Mouse (Mus musculus) MEL (cell line): ENCODE measurements at regions not wholly inside any gene's neighbourhood (a gene's known extent, or its start where the extent isn't known, plus 50 kb on each side); places are given as distances from the start of the nearest gene placed in this dataset.

Experiments used
- CHD2 ChIP-seq: IDR thresholded peaks from 2 replicates; pipeline ENCODE4 v1.6.1; 2011; ENCODE audit warnings: low read length, improper control_type of control experiment
- CTCF ChIP-seq, 3 experiments: IDR thresholded peaks in 2 of 3; conservative IDR thresholded peaks in 1 of 3; 2 replicates each; pipeline ENCODE4 v1.5.1; 2011 to 2012; ENCODE audit warnings: low read length in 3 of 3, low read depth in 2 of 3, mild to moderate bottlenecking in 2 of 3, improper control_type of control experiment in 1 of 3, inconsistent platforms in 1 of 3, mixed read lengths in 1 of 3, moderate library complexity in 1 of 3; ENCODE audit not compliant: control insufficient read depth in 1 of 3, insufficient read depth in 1 of 3, poor library complexity in 1 of 3, severe bottlenecking in 1 of 3
- EP300 ChIP-seq, 2 experiments: IDR thresholded peaks; 2 replicates each; pipeline ENCODE4 v1.6.1; 2011; ENCODE audit warnings: improper control_type of control experiment in 2 of 2, low read length in 2 of 2, low read depth in 1 of 2, mild to moderate bottlenecking in 1 of 2
- KAT2A ChIP-seq: conservative IDR thresholded peaks from 2 replicates; pipeline ENCODE4 v1.6.1; 2012; ENCODE audit warnings: low read depth, low read length, improper control_type of control experiment, inconsistent platforms
- TBP ChIP-seq: IDR thresholded peaks from 2 replicates; pipeline ENCODE4 v1.8.0; 2011; ENCODE audit warnings: low read depth, low read length, improper control_type of control experiment

DNA sequence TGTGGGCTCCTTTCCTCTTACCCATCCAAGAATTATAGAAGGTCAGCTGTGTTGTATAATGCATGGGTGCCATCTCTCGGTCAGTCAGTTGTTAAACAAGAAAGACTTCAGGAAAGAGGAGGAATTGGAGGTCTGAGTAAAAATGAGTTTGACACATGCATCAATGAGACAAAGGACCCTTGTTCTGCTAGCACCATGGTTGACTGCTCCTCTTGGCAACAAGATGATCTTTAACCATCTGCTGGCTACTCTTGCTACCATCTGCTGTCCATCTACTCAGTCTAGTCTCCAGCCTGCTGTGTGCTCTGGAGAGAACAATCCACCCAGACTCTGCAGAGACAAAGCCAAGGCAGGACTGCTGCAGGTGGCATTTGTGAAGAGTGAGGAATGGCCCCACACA, 267.2 kb upstream of the Thsd7b start:
- TF ChIP-seq CTCF (IDR thresholded peaks at IDR 0.05 in 2 of 3, conservative IDR thresholded peaks at IDR 0.05 in 1 of 3; ENCODE audit: control insufficient read depth in 1 of 3, insufficient read depth in 1 of 3, low read depth in 2 of 3, low read length in 3 of 3, poor library complexity in 1 of 3, severe bottlenecking in 1 of 3) (no peak), CHD2 (no peak), EP300 (IDR thresholded peaks at IDR 0.05; ENCODE audit: low read depth in 1 of 2, low read length in 2 of 2) (no peak), KAT2A (no peak), TBP (no peak)
